Mouse (Mus musculus): ENCODE data around the gene Gm13304. TPM values are rescaled to one million over a fixed set of nuclear protein-coding genes. Genes with fewer than 3 reads are reported as not detected.
"Not testable (repeated sequence)": the region's sequence is repeated elsewhere in the genome, so short reads cannot be mapped to it uniquely, and the experiment has no call there.

Gm13304 gene
- total RNA-seq (2021) = 1 to 10 TPM in 1 of 2 experiments, not detected in 1; 7.7 TPM

- DNase-seq; intact Hi-C loops (cut with DNase I): not testable (repeated sequence)
Measured at GRCm38 (mm10) chr4:42114517-42114916, at the start of gene Gm13304. Gene Gm13304 (plus strand): TSS chr4:42114817.

GRCm38 (mm10) chr4:42090907-42091306 is 23.7 kb upstream of the Gm13304 start, which contains the start of gene Gm3893:
Gene Gm3893 (plus strand): TSS chr4:42091207.
- intact Hi-C loops (cut with DNase I); DNase-seq: not testable (repeated sequence)

GRCm38 (mm10) chr4:42153136-42153535 is 38.5 kb downstream of the Gm13304 start, which contains the start of gene Gm13306:
Gene Gm13306 (plus strand): TSS chr4:42153436.
- intact Hi-C loops (cut with DNase I); DNase-seq: not testable (repeated sequence)

Other genes starting within 250 kb of the Gm13304 start
- not detected for gene Gm21541, start 211.2 kb upstream of the Gm13304 start, total RNA-seq (2021)
- gene Gm20878, start 173.2 kb upstream of the Gm13304 start, total RNA-seq (2021) = 10 to 100 TPM; 43.5 to 46.2 TPM
- gene Fam205a4, start 148.8 kb upstream of the Gm13304 start, total RNA-seq (2021) = 1 to 10 TPM; 3.9 to 4.0 TPM
- gene Gm21093, start 80.1 kb upstream of the Gm13304 start, total RNA-seq (2021) = 1 to 10 TPM; 4.4 to 7.4 TPM
- gene Gm3893, start 23.6 kb upstream of the Gm13304 start, total RNA-seq (2021) = not detected
- gene Gm13306, start 38.6 kb downstream of the Gm13304 start, total RNA-seq (2021) = 10 to 100 TPM; 19.8 to 24.4 TPM
- gene Gm13305, start 53.8 kb downstream of the Gm13304 start, total RNA-seq (2021) = 1 to 10 TPM in 1 of 2 experiments, under 1 TPM in 1; 0.72 to 1.1 TPM
- 1 to 10 TPM; 6.6 to 7.0 TPM for gene Gm10600, start 125.8 kb downstream of the Gm13304 start, total RNA-seq (2021)
- gene Ccl21b, start 140.9 kb downstream of the Gm13304 start, total RNA-seq (2021) = not detected
- not detected for gene Gm21953, start 179.4 kb downstream of the Gm13304 start, total RNA-seq (2021)
- under 1 TPM in 1 of 2 experiments, not detected in 1; 0.08 TPM for gene Fam205a3, start 203.5 kb downstream of the Gm13304 start, total RNA-seq (2021)

Measured in left cerebral cortex, postnatal 4 days (tissue).